Mouse (Mus musculus): Measurements from ENCODE around the gene Abcc8. TPM values are rescaled to one million over a fixed set of nuclear protein-coding genes. Genes with fewer than 3 reads are reported as not detected.

Abcc8 gene
- polyA plus RNA-seq, 1 experiment from 2014 or later = 14.1 TPM

DNA sequence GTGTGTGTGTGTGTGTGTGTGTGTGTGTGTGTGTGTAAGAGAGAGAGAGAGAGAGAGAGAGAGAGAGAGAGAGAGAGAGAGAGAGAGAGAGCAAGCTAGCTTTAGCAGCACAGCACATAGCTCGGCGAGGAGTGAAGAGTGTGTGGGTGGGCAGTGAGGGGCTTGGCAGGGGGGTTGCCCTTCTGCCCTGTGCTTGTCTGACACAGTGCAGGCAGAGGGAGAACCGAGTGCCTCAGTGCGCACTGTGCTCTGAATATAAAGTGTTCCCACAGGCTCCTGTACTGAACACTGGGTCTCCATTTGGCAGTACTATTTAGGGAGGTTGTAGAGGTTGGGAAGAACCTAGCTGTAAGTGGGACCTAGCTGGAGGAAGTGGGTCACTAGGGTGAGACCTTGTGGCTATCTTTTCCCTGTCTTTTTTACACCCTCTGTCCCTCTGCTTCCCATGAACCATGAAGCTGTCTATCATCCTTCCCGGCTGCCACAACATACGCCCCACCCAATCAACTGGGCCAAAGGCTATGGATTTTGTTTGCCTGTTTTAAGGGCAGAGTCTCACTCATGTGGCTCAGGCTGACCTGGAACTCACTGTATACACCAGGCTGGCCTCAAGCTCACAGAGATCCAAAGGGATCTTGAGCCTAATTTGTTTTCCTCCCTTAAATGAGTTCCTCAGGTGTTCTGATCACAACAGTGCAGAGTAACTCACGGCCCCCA lies 50.2 kb downstream of the Abcc8 start:
- ATAC-seq (peak; percentile 37; the same call in 1 of the 2 replicates), DNase-seq (ENCODE audit: low spot score) (no peak)
- H3K9ac ChIP-seq (ENCODE audit: low read length) = no peak overlapping the region

DNA sequence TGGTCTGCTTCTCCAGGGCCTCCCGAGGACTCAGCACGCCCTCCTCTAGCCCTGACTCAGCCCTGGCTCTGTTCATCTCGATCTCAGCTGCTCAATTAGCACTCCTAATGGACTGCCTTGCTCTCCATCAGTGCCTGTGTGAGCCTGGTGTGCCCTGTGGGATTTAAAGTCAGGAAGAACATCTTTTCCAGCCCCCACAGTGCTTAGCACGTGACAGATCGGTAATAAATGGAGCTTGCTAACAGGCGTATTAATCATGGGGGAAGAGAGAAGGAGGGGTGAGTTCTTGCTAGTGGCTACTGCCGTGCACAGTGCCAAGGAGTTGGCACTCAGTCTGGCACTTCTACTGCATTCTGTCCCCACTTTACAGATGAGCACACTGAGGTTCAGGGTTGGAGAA lies 51.6 kb downstream of the Abcc8 start:
- no peaks in the 10 kb centered on the region for H3K36me3 ChIP-seq (ENCODE audit: control insufficient read depth, insufficient read depth, low read length)
- H3K4me1 ChIP-seq (ENCODE audit: control insufficient read depth, insufficient read depth, low read length) = peaks cover 14% of the 10 kb centered on the region
- no peaks in the 10 kb centered on the region for H3K9me3 ChIP-seq (replicated peaks; ENCODE audit: control insufficient read depth, low read length)
- no peak overlapping the region for H3K4me2 ChIP-seq (ENCODE audit: low read length)
- no peak for ATAC-seq
- no peaks in the 10 kb centered on the region for H3K27me3 ChIP-seq (replicated peaks; ENCODE audit: control insufficient read depth, insufficient read depth, low read length)
- H3K9ac ChIP-seq (ENCODE audit: low read length) = no peak overlapping the region
- WGBS = 52% methylated on average over 7 of the region's 7 CpGs
- no peak overlapping the region for H3K4me3 ChIP-seq (ENCODE audit: low read depth, low read length)
- DNase-seq (ENCODE audit: low spot score) = no peak
- 0 out of 2 replicates have a peak overlapping the region, but pooled peaks have one; percentile 21 for H3K27ac ChIP-seq (ENCODE audit: low read depth, low read length)

More for the DNA sequence above, 50.2 kb downstream of the Abcc8 start:
- H3K27ac ChIP-seq (ENCODE audit: low read depth, low read length) = no peak overlapping the region
- no peak overlapping the region for H3K4me3 ChIP-seq (ENCODE audit: low read depth, low read length)
- H3K36me3 ChIP-seq (ENCODE audit: control insufficient read depth, insufficient read depth, low read length) = no peaks in the 10 kb centered on the region
- no peaks in the 10 kb centered on the region for H3K27me3 ChIP-seq (replicated peaks; ENCODE audit: control insufficient read depth, insufficient read depth, low read length)
- no peak overlapping the region for H3K4me2 ChIP-seq (ENCODE audit: low read length)
- 40% methylated on average over 7 of the region's 7 CpGs for WGBS
- H3K9me3 ChIP-seq (replicated peaks; ENCODE audit: control insufficient read depth, low read length) = no peaks in the 10 kb centered on the region
- peaks cover 13% of the 10 kb centered on the region for H3K4me1 ChIP-seq (ENCODE audit: control insufficient read depth, insufficient read depth, low read length)

DNA sequence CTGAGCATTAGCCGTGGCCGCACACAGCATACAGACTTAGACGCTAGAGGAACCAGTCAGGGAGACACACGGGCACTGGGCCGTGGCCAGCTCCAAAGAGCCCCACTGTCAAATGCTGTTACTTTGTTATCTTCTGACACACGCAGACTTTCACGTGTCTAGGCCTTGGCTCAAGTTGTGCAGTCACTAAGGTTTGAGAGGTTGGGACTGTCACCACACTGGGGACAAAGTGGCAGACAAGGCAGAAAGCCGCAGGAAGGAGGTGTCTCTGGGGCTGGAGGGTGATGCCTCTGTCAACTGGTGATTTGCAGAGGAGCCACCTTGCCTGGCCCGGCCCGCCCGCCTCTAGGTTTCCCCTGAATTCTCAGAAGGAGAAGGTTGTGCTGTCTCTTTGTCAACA lies 54.5 kb downstream of the Abcc8 start:
- Histone ChIP-seq H3K4me3 (ENCODE audit: low read depth, low read length) (no peak overlapping the region), H3K36me3 (ENCODE audit: control insufficient read depth, insufficient read depth, low read length) (no peaks in the 10 kb centered on the region), H3K27me3 (replicated peaks; ENCODE audit: control insufficient read depth, insufficient read depth, low read length) (no peaks in the 10 kb centered on the region), H3K4me1 (ENCODE audit: control insufficient read depth, insufficient read depth, low read length) (peaks cover 7% of the 10 kb centered on the region; the same call in 1 of the 2 replicates), H3K9me3 (replicated peaks; ENCODE audit: control insufficient read depth, low read length) (no peaks in the 10 kb centered on the region), H3K4me2 (ENCODE audit: low read length) (no peak overlapping the region), H3K9ac (ENCODE audit: low read length) (no peak overlapping the region), H3K27ac (ENCODE audit: low read depth, low read length) (no peak overlapping the region)
- ATAC-seq (no peak), DNase-seq (ENCODE audit: low spot score) (no peak)
- 92% methylated on average over 11 of the region's 11 CpGs for WGBS

DNA sequence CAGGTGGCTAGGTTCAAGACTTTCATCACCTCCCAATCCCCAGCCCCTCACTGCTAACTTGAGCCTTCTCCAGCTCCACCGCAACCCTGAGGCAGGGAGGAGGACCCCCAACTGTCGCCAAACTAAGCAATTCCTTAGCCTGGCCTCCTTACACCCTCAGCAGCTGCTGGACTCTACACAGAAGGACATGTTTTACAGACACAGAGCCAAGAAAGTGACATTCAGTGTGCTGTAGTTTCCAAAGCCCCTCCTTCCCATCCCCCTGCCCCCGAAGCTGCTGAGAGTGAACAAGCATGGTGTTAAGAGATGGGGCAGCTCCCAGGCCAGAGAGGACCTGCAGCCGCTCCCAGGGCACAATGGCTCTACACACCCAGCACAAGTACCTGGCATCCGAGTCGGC lies 55.4 kb downstream of the Abcc8 start:
- Histone ChIP-seq H3K27ac (ENCODE audit: low read depth, low read length) (0 out of 2 replicates have a peak overlapping the region, but pooled peaks have one; percentile 9), H3K9me3 (replicated peaks; ENCODE audit: control insufficient read depth, low read length) (no peaks in the 10 kb centered on the region), H3K4me3 (ENCODE audit: low read depth, low read length) (no peak overlapping the region), H3K4me1 (ENCODE audit: control insufficient read depth, insufficient read depth, low read length) (peaks cover 7% of the 10 kb centered on the region; the same call in 1 of the 2 replicates), H3K9ac (ENCODE audit: low read length) (no peak overlapping the region), H3K4me2 (ENCODE audit: low read length) (no peak overlapping the region), H3K36me3 (ENCODE audit: control insufficient read depth, insufficient read depth, low read length) (no peaks in the 10 kb centered on the region), H3K27me3 (replicated peaks; ENCODE audit: control insufficient read depth, insufficient read depth, low read length) (no peaks in the 10 kb centered on the region)
- ATAC-seq (peak; percentile 60; the same call in 1 of the 2 replicates), DNase-seq (ENCODE audit: low spot score) (peak; percentile 47)
- 58% methylated on average over 6 of the region's 6 CpGs for WGBS

DNA sequence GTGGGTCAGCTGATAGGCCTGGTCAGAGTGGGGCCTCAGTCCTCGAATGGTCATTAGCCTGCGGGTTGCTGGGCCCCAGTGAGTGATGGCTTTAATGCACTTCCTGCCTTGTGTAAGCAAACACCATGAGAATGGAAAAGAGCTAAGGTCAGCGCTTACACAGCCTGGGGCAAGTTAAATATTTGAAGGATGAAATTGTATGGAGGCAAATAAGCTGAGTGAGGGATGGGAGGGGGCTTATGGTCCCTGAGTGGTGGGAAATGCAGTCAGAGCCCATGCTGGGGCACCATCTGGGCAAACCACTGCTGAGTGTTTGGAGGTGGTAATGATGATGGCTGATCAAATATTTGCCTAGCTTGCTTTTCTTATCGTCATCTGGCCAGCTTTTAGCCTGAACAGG lies 56.9 kb downstream of the Abcc8 start:
- DNase-seq (ENCODE audit: low spot score) = no peak
- Histone ChIP-seq H3K9ac (ENCODE audit: low read length) (no peak overlapping the region), H3K27ac (ENCODE audit: low read depth, low read length) (no peak overlapping the region), H3K4me2 (ENCODE audit: low read length) (no peak overlapping the region), H3K36me3 (ENCODE audit: control insufficient read depth, insufficient read depth, low read length) (no peaks in the 10 kb centered on the region), H3K4me1 (ENCODE audit: control insufficient read depth, insufficient read depth, low read length) (peaks cover 4% of the 10 kb centered on the region; the same call in 1 of the 2 replicates), H3K27me3 (replicated peaks; ENCODE audit: control insufficient read depth, insufficient read depth, low read length) (no peaks in the 10 kb centered on the region), H3K9me3 (replicated peaks; ENCODE audit: control insufficient read depth, low read length) (no peaks in the 10 kb centered on the region), H3K4me3 (ENCODE audit: low read depth, low read length) (no peak overlapping the region)
- ATAC-seq = no peak
- WGBS = 69% methylated on average over 4 of the region's 4 CpGs

DNA sequence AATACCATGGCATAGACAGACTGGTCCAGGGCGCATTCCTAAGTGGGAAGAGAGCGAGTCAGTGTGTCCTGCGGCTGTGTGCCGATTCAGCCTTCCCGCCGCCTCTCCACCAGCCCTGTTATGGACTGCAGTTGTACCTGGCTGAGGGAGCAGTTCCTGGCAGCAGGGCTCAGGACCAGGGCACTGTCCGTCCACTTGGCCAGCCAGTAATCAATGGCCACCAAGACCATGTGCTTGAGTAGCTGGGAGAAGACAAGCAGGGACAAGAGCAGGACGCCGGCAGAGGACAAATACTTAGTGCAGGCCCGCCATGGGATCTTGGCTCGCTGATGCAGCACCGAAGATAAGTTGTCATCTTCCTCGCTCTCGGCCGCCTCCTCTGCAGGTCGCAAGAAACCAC lies 62.8 kb downstream of the Abcc8 start:
- Histone ChIP-seq H3K36me3 (ENCODE audit: control insufficient read depth, insufficient read depth, low read length) (no peaks in the 10 kb centered on the region), H3K4me3 (ENCODE audit: low read depth, low read length) (no peak overlapping the region), H3K27me3 (replicated peaks; ENCODE audit: control insufficient read depth, insufficient read depth, low read length) (no peaks in the 10 kb centered on the region), H3K9ac (ENCODE audit: low read length) (no peak overlapping the region), H3K9me3 (replicated peaks; ENCODE audit: control insufficient read depth, low read length) (no peaks in the 10 kb centered on the region), H3K27ac (ENCODE audit: low read depth, low read length) (no peak overlapping the region), H3K4me1 (ENCODE audit: control insufficient read depth, insufficient read depth, low read length) (peaks cover 6% of the 10 kb centered on the region; the same call in 1 of the 2 replicates), H3K4me2 (ENCODE audit: low read length) (no peak overlapping the region)
- DNase-seq (ENCODE audit: low spot score) (no peak), ATAC-seq (no peak)
- WGBS = 94% methylated on average over 16 of the region's 16 CpGs

DNA sequence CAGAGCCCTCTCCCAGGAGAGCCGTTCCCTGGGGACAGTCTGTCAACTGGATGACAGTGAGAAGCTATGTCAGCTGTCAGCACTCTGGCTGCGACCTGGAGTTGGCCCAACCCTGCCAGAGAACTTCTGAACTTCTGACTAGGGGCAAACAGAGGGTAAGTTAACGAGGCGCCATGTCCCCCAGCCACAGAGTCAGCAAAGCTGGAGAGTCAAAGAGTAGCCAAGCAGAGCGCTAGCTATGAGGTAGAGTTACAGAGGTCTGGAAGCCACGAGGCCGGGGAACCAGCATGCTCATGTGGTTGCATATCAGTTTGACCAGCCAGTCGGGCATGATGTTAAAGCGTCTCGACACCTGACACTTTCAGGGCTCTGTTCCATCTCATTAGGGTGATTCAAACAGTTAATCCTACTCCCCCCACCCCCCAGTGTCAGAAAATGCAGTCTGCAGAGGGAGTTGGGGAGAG lies 63.7 kb downstream of the Abcc8 start:
- no peak for DNase-seq (ENCODE audit: low spot score)
- H3K9ac ChIP-seq (ENCODE audit: low read length) = no peak overlapping the region

GRCm38 (mm10) chr7:46113435-46113834 lies 66.4 kb downstream of the Abcc8 start:
- DNase-seq (ENCODE audit: low spot score) = no peak
- 48% methylated on average over 3 of the region's 3 CpGs for WGBS
- ATAC-seq = no peak

More for the DNA sequence above, 63.7 kb downstream of the Abcc8 start:
- Histone ChIP-seq H3K27me3 (replicated peaks; ENCODE audit: control insufficient read depth, insufficient read depth, low read length) (no peaks in the 10 kb centered on the region), H3K9me3 (replicated peaks; ENCODE audit: control insufficient read depth, low read length) (no peaks in the 10 kb centered on the region), H3K4me3 (ENCODE audit: low read depth, low read length) (no peak overlapping the region), H3K36me3 (ENCODE audit: control insufficient read depth, insufficient read depth, low read length) (no peaks in the 10 kb centered on the region), H3K27ac (ENCODE audit: low read depth, low read length) (no peak overlapping the region), H3K4me1 (ENCODE audit: control insufficient read depth, insufficient read depth, low read length) (peaks cover 6% of the 10 kb centered on the region; the same call in 1 of the 2 replicates), H3K4me2 (ENCODE audit: low read length) (no peak overlapping the region)
- WGBS = 60% methylated on average over 10 of the region's 10 CpGs
- ATAC-seq = no peak

GRCm38 (mm10) chr7:46111938-46112337 lies 67.9 kb downstream of the Abcc8 start:
- Histone ChIP-seq H3K27me3 (replicated peaks; ENCODE audit: control insufficient read depth, insufficient read depth, low read length) (no peaks in the 10 kb centered on the region), H3K4me1 (ENCODE audit: control insufficient read depth, insufficient read depth, low read length) (peaks cover 6% of the 10 kb centered on the region; the same call in 1 of the 2 replicates), H3K9me3 (replicated peaks; ENCODE audit: control insufficient read depth, low read length) (no peaks in the 10 kb centered on the region), H3K27ac (ENCODE audit: low read depth, low read length) (no peak overlapping the region), H3K4me2 (ENCODE audit: low read length) (no peak overlapping the region), H3K4me3 (ENCODE audit: low read depth, low read length) (no peak overlapping the region), H3K36me3 (ENCODE audit: control insufficient read depth, insufficient read depth, low read length) (no peaks in the 10 kb centered on the region), H3K9ac (ENCODE audit: low read length) (no peak overlapping the region)
- no peak for DNase-seq (ENCODE audit: low spot score)
- WGBS = 82% methylated on average over 6 of the region's 6 CpGs
- ATAC-seq = no peak

More at GRCm38 (mm10) chr7:46113435-46113834, 66.4 kb downstream of the Abcc8 start:
- Histone ChIP-seq H3K4me3 (ENCODE audit: low read depth, low read length) (no peak overlapping the region), H3K9ac (ENCODE audit: low read length) (no peak overlapping the region), H3K4me1 (ENCODE audit: control insufficient read depth, insufficient read depth, low read length) (peaks cover 6% of the 10 kb centered on the region; the same call in 1 of the 2 replicates), H3K4me2 (ENCODE audit: low read length) (no peak overlapping the region), H3K36me3 (ENCODE audit: control insufficient read depth, insufficient read depth, low read length) (no peaks in the 10 kb centered on the region), H3K9me3 (replicated peaks; ENCODE audit: control insufficient read depth, low read length) (no peaks in the 10 kb centered on the region), H3K27ac (ENCODE audit: low read depth, low read length) (no peak overlapping the region), H3K27me3 (replicated peaks; ENCODE audit: control insufficient read depth, insufficient read depth, low read length) (no peaks in the 10 kb centered on the region)

All from forebrain, embryonic 14.5 days (tissue).